ENCODE assay signal across 18 mouse cellular contexts in the genomic region with DNA sequence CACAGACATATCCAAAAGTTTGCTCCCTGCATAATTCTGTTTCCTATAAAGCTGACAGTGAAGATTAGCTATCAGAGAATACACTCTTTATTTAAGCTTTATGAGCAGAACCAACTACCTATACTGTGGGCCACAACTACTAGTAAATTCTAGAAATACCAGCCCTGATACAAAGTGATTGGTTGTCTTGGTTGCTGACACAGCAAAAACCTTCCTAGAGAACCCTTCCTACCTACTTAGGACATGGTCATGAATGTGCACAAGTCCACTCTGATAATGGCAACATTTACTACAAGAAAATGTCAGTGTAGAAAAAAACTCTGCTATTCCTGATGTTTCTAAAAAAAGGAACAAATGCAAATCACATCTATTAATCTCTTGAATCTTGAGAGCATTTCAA.
DNase-seq lines count a peak whose midpoint lies in the region; ATAC-seq and TF ChIP-seq lines count a peak whose summit lies in the region.
"Had no signal": no experiment of that assay in that cellular context is flagged by ENCODE, and none has a peak within 500 bp of the region (broad histone marks: within the 10 kb centered on the region; RNA-seq: fewer than 3 reads in every experiment).

No protein-coding gene starts in this region.

- no peaks in the 10 kb centered on the region for H3K27me3 ChIP-seq in heart, postnatal 0 days (ENCODE audit: control insufficient read depth, insufficient read depth, low read length)
- H3K27me3 ChIP-seq in lung, embryonic 15.5 days = no peaks in the 10 kb centered on the region
- H3K27me3 ChIP-seq in CH12.LX (replicated peaks) = no peaks in the 10 kb centered on the region
- H3K27me3 ChIP-seq: embryonic facial prominence, embryonic 12.5 days; forebrain, embryonic 15.5 days; heart, embryonic 12.5 days had no signal

- H3K79me2 ChIP-seq in CH12.LX (replicated peaks; ENCODE audit: control insufficient read depth, extremely low read depth, insufficient read depth, poor library complexity, severe bottlenecking) = no peaks in the 10 kb centered on the region

- no peak for DNase-seq in heart, postnatal 0 days (ENCODE audit: low spot score)
- DNase-seq in heart, adult 18-20 months = no peak
- no peak for DNase-seq in lung, postnatal 10 days
- DNase-seq in CH12.LX (ENCODE audit: extremely low read depth) = no peak
- no peak for DNase-seq in right cerebral cortex, postnatal 4 days
- DNase-seq: adrenal gland, postnatal 10 days; cerebellum, adult 11-12 months; cerebellum, adult 9-10 months; cerebellum, postnatal 25 days; gastrocnemius, postnatal 36 days; heart, adult 11 months; heart, postnatal 36 days had no signal

- in situ Hi-C loops in CH12.LX (cut with MboI; ENCODE audit: low pct_ligation_motif_present, low pct_unique_long_range_greater_than_20kb, low sequenced_read_pairs) = no loop called here

- H3K4me2 ChIP-seq in heart, postnatal 0 days (ENCODE audit: low read depth, low read length) = no peak overlapping the region
- H3K4me2 ChIP-seq in lung, embryonic 15.5 days = no peak overlapping the region
- no peak overlapping the region for H3K4me2 ChIP-seq in CH12.LX (ENCODE audit: insufficient read depth, low read depth, poor library complexity, severe bottlenecking)
- H3K4me2 ChIP-seq: embryonic facial prominence, embryonic 12.5 days; forebrain, embryonic 15.5 days; heart, embryonic 12.5 days had no signal

- peaks cover 9% of the 10 kb centered on the region; the same call in 1 of the 2 replicates for H3K4me1 ChIP-seq in heart, postnatal 0 days (ENCODE audit: control insufficient read depth, insufficient read depth)
- peaks cover 13% of the 10 kb centered on the region for H3K4me1 ChIP-seq in lung, embryonic 15.5 days
- no peaks in the 10 kb centered on the region for H3K4me1 ChIP-seq in CH12.LX (ENCODE audit: control insufficient read depth in 1 of 2, insufficient read depth in 2 of 2)
- peaks cover 13% of the 10 kb centered on the region for H3K4me1 ChIP-seq in brown adipose tissue, adult 24 weeks (ENCODE audit: control insufficient read depth, insufficient read depth, insufficient read length, low read length)
- H3K4me1 ChIP-seq: embryonic facial prominence, embryonic 12.5 days had no signal

- TF ChIP-seq POLR2A in CH12.LX (IDR thresholded peaks at IDR 0.05; ENCODE audit: low read depth, low read length) = no peak

- no peaks in the 10 kb centered on the region for H3K9me3 ChIP-seq in heart, postnatal 0 days (replicated peaks; ENCODE audit: control insufficient read depth, low read length)
- no peaks in the 10 kb centered on the region for H3K9me3 ChIP-seq in lung, embryonic 15.5 days
- H3K9me3 ChIP-seq in CH12.LX (replicated peaks; ENCODE audit: low read length) = no peaks in the 10 kb centered on the region
- H3K9me3 ChIP-seq: embryonic facial prominence, embryonic 12.5 days; forebrain, embryonic 15.5 days; heart, embryonic 12.5 days had no signal

- dilution Hi-C loops in CH12.LX (cut with MboI; ENCODE audit: extremely low pct_ligation_motif_present, extremely low pct_unique_long_range_greater_than_20kb, low sequenced_read_pairs) = no loop called here

- no peak for ATAC-seq in heart, postnatal 0 days (ENCODE audit: insufficient read depth, low read depth)
- no peak for ATAC-seq in lung, embryonic 15.5 days (ENCODE audit: borderline replicate concordance, extremely low read depth, low FRiP score, low TSS enrichment)
- ATAC-seq: forebrain, embryonic 15.5 days; hindbrain, embryonic 16.5 days had no signal

- TF ChIP-seq CTCF in heart, postnatal 0 days (IDR thresholded peaks at IDR 0.05; ENCODE audit: low read depth) = no peak
- no peak for TF ChIP-seq CTCF in CH12.LX (conservative IDR thresholded peaks at IDR 0.05 in 1 of 2, IDR thresholded peaks at IDR 0.05 in 1 of 2; ENCODE audit: low read depth in 2 of 2, low read length in 2 of 2)

- no peaks in the 10 kb centered on the region for H3K36me3 ChIP-seq in heart, postnatal 0 days (replicated peaks; ENCODE audit: control insufficient read depth, insufficient read depth, low read length)
- H3K36me3 ChIP-seq in lung, embryonic 15.5 days = no peaks in the 10 kb centered on the region
- H3K36me3 ChIP-seq in CH12.LX (replicated peaks in 1 of 2; ENCODE audit: control insufficient read depth in 1 of 2, insufficient read depth in 1 of 2, low read length in 1 of 2) = peaks cover 0 to 13% of the 10 kb centered on the region in 2 experiments
- H3K36me3 ChIP-seq: embryonic facial prominence, embryonic 12.5 days; forebrain, embryonic 15.5 days had no signal

- no peak overlapping the region for H3K9ac ChIP-seq in heart, postnatal 0 days (replicated peaks; ENCODE audit: low read depth, low read length)
- H3K9ac ChIP-seq in lung, embryonic 15.5 days = no peak overlapping the region
- no peak overlapping the region for H3K9ac ChIP-seq in CH12.LX (ENCODE audit: insufficient read depth, low read depth)
- H3K9ac ChIP-seq: embryonic facial prominence, embryonic 12.5 days; forebrain, embryonic 15.5 days; heart, embryonic 12.5 days had no signal

- H3K27ac ChIP-seq in heart, postnatal 0 days (ENCODE audit: low read depth) = 0 out of 2 replicates have a peak overlapping the region, but pooled peaks have one; percentile 28
- peak overlapping the region; percentile 70 for H3K27ac ChIP-seq in lung, embryonic 15.5 days
- H3K27ac ChIP-seq in CH12.LX (ENCODE audit: insufficient read depth, low read depth) = no peak overlapping the region
- peak overlapping the region; percentile 58; the same call in 1 of the 2 replicates for H3K27ac ChIP-seq in brown adipose tissue, adult 24 weeks (replicated peaks; ENCODE audit: low read depth, low read length)
- H3K27ac ChIP-seq: embryonic facial prominence, embryonic 12.5 days; forebrain, embryonic 15.5 days had no signal

- no peak for TF ChIP-seq RAD21 in CH12.LX (IDR thresholded peaks at IDR 0.05; ENCODE audit: low read depth, low read length)

- H3K4me3 ChIP-seq in heart, postnatal 0 days (ENCODE audit: low read depth, low read length) = no peak overlapping the region
- H3K4me3 ChIP-seq in lung, embryonic 15.5 days = no peak overlapping the region
- no peak overlapping the region for H3K4me3 ChIP-seq in CH12.LX (replicated peaks in 1 of 3; ENCODE audit: low read depth in 2 of 3, low read length in 2 of 3, poor library complexity in 1 of 3)
- H3K4me3 ChIP-seq in brown adipose tissue, adult 24 weeks (ENCODE audit: insufficient read depth, low read depth, low read length) = no peak overlapping the region
- H3K4me3 ChIP-seq: embryonic facial prominence, embryonic 12.5 days; forebrain, embryonic 15.5 days; heart, embryonic 12.5 days had no signal

- no peak for TF ChIP-seq EP300 in heart, postnatal 0 days (IDR thresholded peaks at IDR 0.05; ENCODE audit: low read depth)
- TF ChIP-seq EP300 in CH12.LX (IDR thresholded peaks at IDR 0.05; ENCODE audit: low read length) = no peak

TF ChIP-seq in CH12.LX, 34 proteins besides CTCF, POLR2A, EP300 and RAD21:
- TF ChIP-seq MYC (IDR thresholded peaks at IDR 0.05; ENCODE audit: low read depth, low read length) (no peak), NRF1 (IDR thresholded peaks at IDR 0.05; ENCODE audit: low read depth, low read length) (no peak), MAX (IDR thresholded peaks at IDR 0.05; ENCODE audit: low read length) (no peak), MAFK (IDR thresholded peaks at IDR 0.05; ENCODE audit: insufficient replicate concordance, low read length) (peak; percentile 83), HCFC1 (IDR thresholded peaks at IDR 0.05; ENCODE audit: low read depth, low read length) (no peak), JUN (IDR thresholded peaks at IDR 0.05; ENCODE audit: insufficient read depth, low read depth, low read length) (no peak), ZNF384 (IDR thresholded peaks at IDR 0.05; ENCODE audit: low read depth, low read length) (no peak), ELF1 (IDR thresholded peaks at IDR 0.05; ENCODE audit: low read depth, low read length) (no peak)
TF ChIP-seq in CH12.LX: peak in this region for 1.
